Mouse (Mus musculus): ENCODE data around the gene Mbip. TPM values are rescaled to one million over a fixed set of nuclear protein-coding genes. Genes with fewer than 3 reads are reported as not detected.

Gene Mbip
- polyA plus RNA-seq (2015; fragmentation: Nextera tagmentation; extraction: Ambion mirVana) = 58.5 and 65.7 TPM in 2 replicates

DNA sequence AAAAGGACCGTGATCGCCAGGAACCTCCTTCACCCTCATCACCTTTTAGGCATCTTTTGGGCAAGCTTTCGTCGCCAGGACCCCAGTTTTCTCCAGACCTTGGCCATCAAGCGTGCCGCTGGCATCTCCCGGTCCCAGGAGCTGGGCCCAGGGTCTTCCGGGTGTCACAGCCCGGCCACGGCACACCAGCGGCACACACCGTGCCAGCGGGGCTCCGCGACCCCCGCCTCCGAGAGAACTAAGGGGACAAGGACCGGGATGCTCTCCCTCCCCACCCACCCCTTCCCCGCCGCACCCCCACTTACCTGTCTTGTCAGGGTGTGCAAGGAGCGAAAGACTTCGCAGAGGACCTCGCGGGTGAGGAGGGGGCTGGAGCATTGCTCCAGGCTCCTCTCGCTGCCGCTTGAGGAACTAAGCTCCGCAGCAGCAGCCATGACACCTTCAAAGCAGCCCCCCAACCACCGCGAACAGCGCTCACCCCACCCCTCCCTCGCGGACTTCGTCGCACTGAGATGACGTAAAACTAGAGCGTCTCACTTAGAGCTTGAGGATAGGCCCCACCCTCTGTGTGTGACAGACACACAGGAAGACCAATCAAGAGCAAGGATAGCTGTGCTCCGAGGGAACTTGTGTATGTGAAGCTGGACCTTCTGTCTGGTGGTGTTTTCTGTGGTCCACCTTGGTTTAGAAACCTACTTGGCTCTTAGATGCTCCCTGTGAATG is at the start of gene Mbip:
Gene Mbip, minus strand, starts transcription at position 528 of the 723 bp plus-strand sequence.
- Histone ChIP-seq H3K36me3 (ENCODE audit: poor library complexity, severe bottlenecking) (no peaks in the 10 kb centered on the region), H3K4me2 (peak within 1 kb of the TSS; percentile 61), H3K9ac (peak within 1 kb of the TSS; percentile 73), H3K27me3 (no peaks in the 10 kb centered on the region), H3K4me3 (peak within 1 kb of the TSS; percentile 65), H3K9me3 (replicated peaks) (no peaks in the 10 kb centered on the region), H3K27ac (peak within 1 kb of the TSS; percentile 55), H3K4me1 (peaks cover 7% of the 10 kb centered on the region)
- ATAC-seq = peak; percentile 100
- WGBS = under 1% methylated on average over 37 of the region's 37 CpGs

DNA sequence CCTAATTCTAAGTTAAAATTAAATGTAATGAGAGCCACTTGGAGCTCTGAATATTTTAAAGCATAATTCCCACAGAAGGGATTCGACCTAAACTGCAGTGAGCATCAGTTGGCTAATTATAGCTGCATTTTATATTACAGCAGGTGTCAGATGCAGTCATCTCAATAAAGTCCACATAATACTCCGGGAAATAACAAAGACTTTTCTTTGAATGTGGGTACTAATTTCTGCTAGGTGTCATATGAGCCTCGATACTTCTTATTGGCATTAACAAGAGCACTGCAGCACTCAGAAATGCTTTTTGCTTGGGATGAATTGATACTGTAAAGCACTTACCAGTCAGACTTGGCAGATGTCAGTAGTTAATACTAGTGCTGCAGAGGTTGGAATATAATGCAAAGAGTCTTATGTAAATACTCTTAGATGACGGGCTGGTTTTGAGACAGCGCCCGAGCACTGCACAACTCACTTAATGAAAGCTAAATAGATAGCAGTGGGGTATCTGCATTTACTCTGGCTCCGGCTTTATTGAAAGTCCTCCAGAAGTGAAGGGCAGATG is 42.0 kb upstream of the Mbip start:
- Histone ChIP-seq H3K36me3 (ENCODE audit: poor library complexity, severe bottlenecking) (no peaks in the 10 kb centered on the region), H3K4me2 (peak overlapping the region; percentile 28), H3K27ac (0 out of 2 replicates have a peak overlapping the region, but pooled peaks have one; percentile 10), H3K9ac (no peak overlapping the region), H3K9me3 (replicated peaks) (no peaks in the 10 kb centered on the region), H3K4me3 (no peak overlapping the region), H3K27me3 (peaks cover 3% of the 10 kb centered on the region; the same call in 1 of the 2 replicates), H3K4me1 (peaks cover 19% of the 10 kb centered on the region)
- 25% methylated on average over 7 of the region's 7 CpGs for WGBS
- ATAC-seq = peak; percentile 85

DNA sequence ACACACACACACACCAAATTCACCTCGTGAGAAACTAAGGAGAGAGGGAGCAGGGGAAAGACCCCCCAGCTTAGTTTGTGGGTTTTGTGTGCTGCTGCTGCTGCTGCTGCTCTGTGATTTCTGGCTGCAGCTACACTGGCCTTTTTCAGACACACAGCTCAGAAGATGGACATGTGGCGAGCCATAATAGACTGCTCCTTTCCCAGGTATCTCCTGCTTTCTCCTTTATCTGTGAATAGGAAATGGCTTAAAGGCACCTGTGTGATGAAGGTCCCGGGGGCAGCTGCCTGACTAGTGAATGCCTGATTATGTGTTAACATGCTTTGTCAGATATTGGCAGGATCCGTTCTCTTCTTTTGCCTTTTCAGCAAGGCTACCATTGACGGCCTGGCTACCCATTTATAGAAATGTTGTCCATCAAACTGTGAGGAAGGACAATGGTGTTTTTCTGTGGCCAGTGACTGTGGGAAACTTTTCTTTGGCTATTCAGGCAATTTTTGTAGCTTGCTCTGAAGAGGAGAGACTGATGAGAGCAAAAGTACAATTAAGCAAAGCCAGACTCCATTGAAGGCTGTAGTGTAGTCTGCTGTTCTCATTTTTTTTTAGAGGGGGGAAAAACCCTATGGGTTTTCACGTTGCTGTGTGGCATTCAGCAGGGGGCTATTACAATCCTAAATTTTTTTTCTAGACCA is 41.4 kb upstream of the Mbip start:
- peaks cover 19% of the 10 kb centered on the region for H3K4me1 ChIP-seq
- H3K36me3 ChIP-seq (ENCODE audit: poor library complexity, severe bottlenecking) = no peaks in the 10 kb centered on the region
- ATAC-seq = peak; percentile 62
- WGBS = 6% methylated on average over 6 of the region's 6 CpGs
- H3K4me2 ChIP-seq = 0 out of 2 replicates have a peak overlapping the region, but pooled peaks have one; percentile 28
- no peaks in the 10 kb centered on the region for H3K9me3 ChIP-seq (replicated peaks)
- H3K9ac ChIP-seq = no peak overlapping the region
- H3K27me3 ChIP-seq = peaks cover 3% of the 10 kb centered on the region; the same call in 1 of the 2 replicates
- no peak overlapping the region for H3K4me3 ChIP-seq
- H3K27ac ChIP-seq = peak overlapping the region; percentile 69

DNA sequence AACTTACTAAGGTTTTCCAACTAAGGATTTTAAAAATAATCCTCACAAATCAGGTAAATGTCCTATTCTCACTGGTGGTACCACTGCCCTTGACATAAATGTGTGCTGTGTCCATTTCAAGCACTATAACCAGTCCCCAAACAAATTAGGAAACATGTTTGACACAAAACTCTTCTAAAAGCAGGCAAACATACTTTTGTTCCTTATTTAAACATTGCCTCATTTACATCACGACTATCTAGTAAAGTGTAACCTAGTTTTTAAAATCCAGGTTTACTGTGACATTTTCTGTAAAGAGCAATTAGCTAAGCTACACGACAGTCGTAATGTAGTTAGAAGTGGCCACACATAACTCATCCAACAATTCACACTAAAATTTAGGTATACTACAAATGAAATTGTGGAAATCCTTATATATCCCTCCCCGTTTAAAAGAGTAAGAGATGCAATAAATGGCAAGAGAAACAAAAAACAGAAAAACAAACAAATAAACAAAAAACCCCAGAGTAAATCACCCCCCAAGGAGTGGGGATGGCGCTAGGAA is 851 bp downstream of the Mbip start:
- WGBS = 5% methylated on average over 5 of the region's 5 CpGs
- Histone ChIP-seq H3K9me3 (replicated peaks) (no peaks in the 10 kb centered on the region), H3K4me3 (peak overlapping the region; percentile 65), H3K36me3 (ENCODE audit: poor library complexity, severe bottlenecking) (no peaks in the 10 kb centered on the region), H3K4me1 (peaks cover 7% of the 10 kb centered on the region), H3K27me3 (no peaks in the 10 kb centered on the region), H3K4me2 (peak overlapping the region; percentile 61), H3K27ac (peak overlapping the region; percentile 55; the same call in 1 of the 2 replicates), H3K9ac (peak overlapping the region; percentile 73)
- no peak for ATAC-seq

DNA sequence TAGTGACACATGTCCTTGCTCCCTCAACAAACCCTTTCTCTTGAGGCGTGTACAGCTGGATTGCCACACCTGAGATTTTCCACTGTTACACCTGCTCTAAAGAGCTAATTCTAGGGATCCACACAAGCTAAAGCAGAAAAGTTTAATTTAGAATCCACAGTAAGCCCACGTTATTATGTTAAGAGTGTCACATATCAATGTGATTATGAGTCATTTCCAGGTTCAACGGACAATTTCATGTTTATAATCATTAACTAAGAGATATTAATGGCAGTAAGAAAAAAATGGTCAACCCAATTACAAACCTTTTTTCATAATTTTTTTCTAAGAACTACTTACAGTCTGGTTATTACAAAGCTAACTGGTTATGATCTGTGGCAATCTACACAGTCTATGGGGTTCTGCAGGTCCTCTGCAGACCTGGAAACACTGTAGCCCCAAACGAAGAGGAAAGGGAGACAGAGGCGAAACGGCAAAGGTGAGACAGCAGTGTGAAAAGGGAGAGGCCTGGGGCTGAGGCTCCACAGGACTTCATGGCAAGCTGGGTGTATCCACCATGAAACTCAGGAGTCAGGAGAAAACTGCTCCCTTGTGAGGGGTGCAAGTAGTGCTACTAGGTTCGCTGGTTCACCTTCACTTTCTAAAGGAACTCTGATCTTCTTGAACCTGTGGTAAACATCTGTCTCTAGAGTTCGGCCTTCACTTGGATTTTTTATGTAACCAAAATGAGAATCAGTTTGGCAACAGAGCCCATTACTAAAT is 6.2 kb downstream of the Mbip start:
- ATAC-seq = no peak
- no peak overlapping the region; the same call in 1 of the 2 replicates for H3K27ac ChIP-seq
- no peak overlapping the region for H3K4me3 ChIP-seq
- H3K9me3 ChIP-seq (replicated peaks) = no peaks in the 10 kb centered on the region
- peaks cover 24% of the 10 kb centered on the region for H3K36me3 ChIP-seq (ENCODE audit: poor library complexity, severe bottlenecking)
- no peak overlapping the region for H3K9ac ChIP-seq
- no peak overlapping the region for H3K4me2 ChIP-seq
- 60% methylated on average over 8 of the region's 8 CpGs for WGBS
- H3K4me1 ChIP-seq = peaks cover 7% of the 10 kb centered on the region; the same call in 1 of the 2 replicates
- H3K27me3 ChIP-seq = no peaks in the 10 kb centered on the region

DNA sequence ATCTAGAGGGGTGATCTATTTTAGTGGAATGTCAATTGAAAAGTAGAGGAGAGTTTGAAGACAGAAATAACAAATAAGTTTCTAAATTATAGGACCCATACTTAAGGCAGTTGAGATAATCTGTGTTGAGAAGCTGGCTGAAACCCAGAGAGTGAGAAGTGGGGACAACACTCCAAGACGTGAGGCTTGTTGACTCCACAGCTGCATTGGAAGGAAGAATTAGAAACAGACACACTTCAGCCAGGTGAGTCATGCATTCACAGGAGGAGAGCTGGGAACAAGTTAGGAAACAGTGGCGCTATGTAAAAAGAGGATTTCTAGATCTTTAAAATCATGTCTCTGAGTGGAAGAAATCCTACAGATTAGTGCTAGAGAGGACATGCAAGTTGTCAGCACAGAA is 12.2 kb downstream of the Mbip start:
- 92% methylated on average over 2 of the region's 2 CpGs for WGBS
- H3K27ac ChIP-seq = no peak overlapping the region
- no peaks in the 10 kb centered on the region for H3K9me3 ChIP-seq (replicated peaks)
- no peak for ATAC-seq
- H3K4me2 ChIP-seq = no peak overlapping the region
- peaks cover 60% of the 10 kb centered on the region for H3K36me3 ChIP-seq (ENCODE audit: poor library complexity, severe bottlenecking)
- no peaks in the 10 kb centered on the region for H3K4me1 ChIP-seq
- H3K27me3 ChIP-seq = no peaks in the 10 kb centered on the region
- H3K9ac ChIP-seq = no peak overlapping the region
- H3K4me3 ChIP-seq = no peak overlapping the region

DNA sequence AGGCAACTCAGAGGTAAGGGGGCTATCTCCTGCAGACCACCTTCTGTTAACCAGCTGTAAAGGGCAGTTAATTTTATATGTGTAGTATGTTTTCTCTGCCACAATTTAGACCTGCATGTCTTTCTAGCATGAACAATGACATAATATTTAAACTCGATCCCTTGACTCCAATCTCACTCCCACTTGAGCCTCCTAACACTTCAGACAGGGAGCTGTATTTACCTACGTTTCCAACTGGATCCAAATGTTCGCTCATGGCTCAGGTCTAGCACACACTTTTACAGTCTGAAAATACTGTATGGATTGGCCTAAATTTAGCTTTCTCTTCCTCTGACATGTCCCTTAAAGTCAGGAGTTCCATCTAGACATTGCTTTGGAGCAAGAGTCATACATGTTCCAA is 13.2 kb downstream of the Mbip start:
- Histone ChIP-seq H3K27me3 (no peaks in the 10 kb centered on the region), H3K9me3 (replicated peaks) (no peaks in the 10 kb centered on the region), H3K4me2 (no peak overlapping the region), H3K9ac (no peak overlapping the region), H3K27ac (no peak overlapping the region), H3K36me3 (ENCODE audit: poor library complexity, severe bottlenecking) (peaks cover 68% of the 10 kb centered on the region), H3K4me3 (no peak overlapping the region), H3K4me1 (no peaks in the 10 kb centered on the region)
- WGBS = 93% methylated on average over 3 of the region's 3 CpGs
- no peak for ATAC-seq

DNA sequence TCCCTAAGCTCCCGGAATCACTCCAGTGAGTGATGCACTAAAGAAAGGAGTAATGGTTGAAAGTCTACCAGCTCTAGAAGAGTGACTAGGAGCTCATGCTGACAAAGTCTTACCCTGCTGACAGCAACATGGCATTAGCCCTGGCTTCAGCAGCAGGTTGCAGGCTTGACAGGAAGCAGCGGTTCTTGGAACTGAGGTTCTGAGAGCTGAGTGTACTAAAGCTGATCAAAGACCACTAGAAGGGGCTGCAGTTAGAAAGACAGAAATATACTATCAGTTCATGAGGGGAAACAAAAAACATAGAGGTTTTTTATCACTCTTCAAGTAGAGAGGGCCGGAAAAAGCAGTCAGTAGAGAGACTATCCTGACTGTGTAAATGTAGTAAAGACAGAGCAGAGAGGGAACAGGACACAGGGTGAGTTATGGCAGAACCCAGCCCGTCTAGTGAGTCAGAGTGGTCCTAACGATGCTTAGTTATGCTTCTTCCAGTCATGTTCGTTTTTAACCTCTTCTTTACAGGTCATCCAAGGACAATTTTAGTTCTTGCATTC is 18.2 kb downstream of the Mbip start:
- no peak overlapping the region for H3K4me2 ChIP-seq
- peaks cover 46% of the 10 kb centered on the region for H3K36me3 ChIP-seq (ENCODE audit: poor library complexity, severe bottlenecking)
- no peaks in the 10 kb centered on the region for H3K9me3 ChIP-seq (replicated peaks)
- WGBS = 90% methylated on average over 6 of the region's 6 CpGs
- H3K9ac ChIP-seq = no peak overlapping the region
- H3K4me3 ChIP-seq = no peak overlapping the region
- no peaks in the 10 kb centered on the region for H3K27me3 ChIP-seq
- H3K4me1 ChIP-seq = no peaks in the 10 kb centered on the region
- H3K27ac ChIP-seq = no peak overlapping the region
- no peak for ATAC-seq

DNA sequence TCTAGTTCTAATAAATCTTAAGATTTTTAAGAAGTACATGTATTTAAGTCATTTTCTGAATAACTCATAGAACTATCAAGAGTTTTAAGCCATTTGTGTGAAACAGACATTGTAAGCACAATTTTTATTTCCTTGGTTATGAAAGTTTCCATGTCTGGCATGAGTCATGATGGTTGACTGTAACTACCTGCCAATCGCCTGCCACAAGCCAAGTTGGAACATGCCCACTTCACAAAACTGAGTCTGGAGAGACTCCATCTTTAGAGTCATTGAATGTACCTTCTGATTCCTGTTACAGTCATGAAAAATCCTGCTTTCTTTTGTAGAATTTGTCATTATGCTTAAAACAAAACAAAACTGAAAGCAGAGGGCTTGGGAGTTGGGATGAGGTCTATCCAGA is 19.8 kb downstream of the Mbip start:
- 98% methylated on average over 1 of the region's 1 CpGs for WGBS
- H3K4me3 ChIP-seq = no peak overlapping the region
- no peaks in the 10 kb centered on the region for H3K27me3 ChIP-seq
- no peak for ATAC-seq
- no peak overlapping the region for H3K27ac ChIP-seq
- no peak overlapping the region for H3K4me2 ChIP-seq
- H3K4me1 ChIP-seq = no peaks in the 10 kb centered on the region
- no peak overlapping the region for H3K9ac ChIP-seq
- peaks cover 41% of the 10 kb centered on the region for H3K36me3 ChIP-seq (ENCODE audit: poor library complexity, severe bottlenecking)
- no peaks in the 10 kb centered on the region for H3K9me3 ChIP-seq (replicated peaks)

DNA sequence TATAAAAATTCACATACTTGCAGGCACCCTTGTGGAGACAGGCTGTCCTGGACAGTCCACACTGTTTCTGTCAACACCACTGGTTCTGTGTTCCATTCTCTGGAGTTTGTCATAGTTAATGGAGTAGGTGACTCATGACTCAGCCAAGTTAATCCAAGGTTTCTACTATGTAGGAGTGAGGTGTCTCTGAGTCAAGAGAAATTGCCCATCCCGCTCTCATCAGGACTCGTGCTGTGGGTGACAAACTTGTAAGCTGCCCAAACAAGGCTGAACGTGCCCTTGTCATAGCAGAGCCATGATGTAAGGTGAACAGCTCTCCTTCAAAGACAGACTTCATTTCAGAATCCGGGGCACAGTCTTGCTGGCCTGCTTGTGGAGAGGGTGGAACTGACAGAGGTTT is 26.8 kb downstream of the Mbip start:
- ATAC-seq = no peak
- no peak overlapping the region for H3K4me3 ChIP-seq
- no peak overlapping the region for H3K27ac ChIP-seq
- no peaks in the 10 kb centered on the region for H3K27me3 ChIP-seq
- H3K4me2 ChIP-seq = no peak overlapping the region
- no peaks in the 10 kb centered on the region for H3K4me1 ChIP-seq
- no peaks in the 10 kb centered on the region for H3K36me3 ChIP-seq (ENCODE audit: poor library complexity, severe bottlenecking)
- H3K9me3 ChIP-seq (replicated peaks) = no peaks in the 10 kb centered on the region; the same call in 1 of the 2 replicates
- WGBS = 87% methylated on average over 4 of the region's 4 CpGs
- H3K9ac ChIP-seq = no peak overlapping the region

DNA sequence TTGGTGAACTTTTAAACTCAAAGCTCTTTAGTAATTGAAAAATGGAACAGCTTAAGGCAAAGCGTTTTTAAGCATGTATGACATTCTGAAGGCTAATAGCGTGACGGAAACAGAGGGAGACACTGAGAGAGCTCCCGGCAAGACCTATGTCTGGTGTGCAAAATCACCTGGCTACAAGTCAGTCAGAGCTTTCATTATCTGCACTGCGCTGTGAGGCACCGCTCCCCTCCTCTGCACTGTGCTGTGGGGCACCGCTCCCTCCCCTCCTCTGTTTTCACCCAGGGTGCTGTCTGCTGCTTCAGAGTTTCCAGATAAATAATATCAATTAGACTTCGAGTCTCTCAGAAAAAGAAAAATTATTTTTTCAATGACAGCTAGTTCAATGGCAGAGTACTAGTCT is 27.6 kb downstream of the Mbip start:
- no peak overlapping the region for H3K4me2 ChIP-seq
- WGBS = 88% methylated on average over 8 of the region's 8 CpGs
- no peak for ATAC-seq

More for the DNA sequence above, 27.6 kb downstream of the Mbip start:
- H3K9me3 ChIP-seq (replicated peaks) = no peaks in the 10 kb centered on the region; the same call in 1 of the 2 replicates
- H3K27me3 ChIP-seq = no peaks in the 10 kb centered on the region
- no peaks in the 10 kb centered on the region for H3K36me3 ChIP-seq (ENCODE audit: poor library complexity, severe bottlenecking)
- no peaks in the 10 kb centered on the region for H3K4me1 ChIP-seq
- H3K27ac ChIP-seq = no peak overlapping the region
- no peak overlapping the region for H3K9ac ChIP-seq
- H3K4me3 ChIP-seq = no peak overlapping the region
